Mouse (Mus musculus) lung, adult 2 months (tissue): Measurements from ENCODE around the gene Wdr19.

Experiments used
- CTCF ChIP-seq: fragments of 200-500 bp; IDR thresholded peaks from 2 replicates; pipeline ENCODE4 v1.5.1; 2011; ENCODE audit warnings: mild to moderate bottlenecking, low read length, control low read depth; ENCODE audit not compliant: insufficient read depth
- POLR2A ChIP-seq: fragments of 200-500 bp; IDR thresholded peaks from 2 replicates; pipeline ENCODE4 v1.6.1; 2011; ENCODE audit warnings: low read depth, mild to moderate bottlenecking, control low read depth, low read length, borderline replicate concordance; ENCODE audit errors: extremely low read depth

GRCm38 (mm10) chr5:65181160-65181793 lies 18.2 kb upstream of the Wdr19 start:
- no peak for TF ChIP-seq POLR2A
- no peak for TF ChIP-seq CTCF
